Mouse (Mus musculus): ENCODE measurements at regions not wholly inside any gene's neighbourhood (a gene's known extent, or its start where the extent isn't known, plus 50 kb on each side); places are given as distances from the start of the nearest gene placed in this dataset.
"Not testable (repeated sequence)": the region's sequence is repeated elsewhere in the genome, so short reads cannot be mapped to it uniquely, and the experiment has no call there.

DNA sequence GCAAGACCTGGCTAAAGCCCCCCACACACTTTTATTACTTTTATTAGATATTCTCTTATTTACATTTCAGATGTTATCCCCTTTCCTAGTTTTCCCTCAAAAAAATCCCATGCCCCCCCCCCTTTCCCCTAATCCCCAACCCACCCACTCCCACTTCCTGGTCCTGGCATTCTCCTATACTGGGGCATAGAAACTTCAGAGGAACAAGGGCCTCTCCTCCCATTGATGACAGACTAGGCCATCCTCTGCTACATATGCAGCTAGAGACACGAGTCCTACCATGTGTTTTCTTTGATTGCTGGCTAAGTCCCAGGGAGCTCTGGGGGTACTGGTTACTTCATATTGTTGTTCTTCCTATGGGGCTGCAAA lies 116.8 kb downstream of the Rfpl4b start:
- not testable (repeated sequence) for DNase-seq

DNA sequence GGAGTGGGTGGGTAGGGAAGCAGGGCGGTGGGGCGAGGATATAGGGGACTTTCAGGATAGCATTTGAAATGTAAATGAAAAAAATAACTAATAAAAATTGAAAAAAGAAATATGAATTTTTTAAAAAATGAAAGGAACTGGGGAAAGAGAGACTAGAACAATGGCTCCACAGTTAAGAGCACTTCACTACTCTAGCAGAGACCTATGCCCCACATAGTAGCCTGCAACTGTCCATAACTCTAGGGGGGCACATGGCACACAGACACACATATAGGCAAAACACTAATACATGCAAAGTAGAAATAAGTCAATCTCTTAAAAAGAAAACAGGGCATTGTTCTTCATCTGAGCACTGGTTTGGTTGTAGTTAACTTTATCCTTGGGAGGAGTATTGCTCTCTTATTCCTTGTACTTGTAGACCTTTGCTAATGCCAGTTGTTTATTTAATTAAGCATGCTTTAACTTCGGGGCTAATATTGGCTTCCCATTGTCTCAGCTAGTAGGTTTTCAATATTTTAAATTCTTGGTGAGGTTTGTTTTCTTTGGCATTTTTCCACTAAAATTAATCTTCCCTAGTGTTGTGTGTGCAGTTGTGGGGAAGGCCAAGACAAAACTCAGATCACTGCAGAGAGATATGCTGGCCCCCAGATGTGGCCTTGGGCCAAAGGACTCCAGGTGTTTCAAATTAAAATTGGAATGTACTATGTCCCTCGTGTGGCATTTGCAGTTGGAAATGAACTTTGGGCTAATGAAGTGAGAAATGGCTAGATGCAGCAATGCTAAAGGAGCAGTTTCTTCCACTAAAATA lies 117.4 kb downstream of the Rfpl4b start:
- DNase-seq, result no peak

DNA sequence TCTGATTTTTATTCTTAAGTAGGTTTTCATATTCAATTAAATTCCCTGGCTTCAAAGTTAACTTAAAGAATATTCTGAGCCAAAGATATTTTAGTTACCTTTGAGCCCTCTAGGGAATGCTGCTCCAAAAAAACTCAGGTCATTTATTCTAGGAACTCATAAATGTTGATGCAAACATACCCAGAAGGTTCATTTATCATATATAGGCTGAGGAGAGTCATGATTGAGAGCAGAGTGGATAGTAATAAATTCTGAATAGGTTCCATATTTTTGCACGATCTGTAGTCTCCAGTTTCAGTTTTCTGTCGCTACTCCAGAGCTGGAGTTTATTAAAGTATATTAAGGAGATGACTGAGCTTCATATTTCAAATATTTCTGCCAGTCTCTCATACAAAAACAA lies 144.1 kb downstream of the Rfpl4b start:
- no peak for DNase-seq

GRCm38 (mm10) chr10:38668610-38669009 lies 153.0 kb downstream of the Rfpl4b start:
- no peak for DNase-seq

DNA sequence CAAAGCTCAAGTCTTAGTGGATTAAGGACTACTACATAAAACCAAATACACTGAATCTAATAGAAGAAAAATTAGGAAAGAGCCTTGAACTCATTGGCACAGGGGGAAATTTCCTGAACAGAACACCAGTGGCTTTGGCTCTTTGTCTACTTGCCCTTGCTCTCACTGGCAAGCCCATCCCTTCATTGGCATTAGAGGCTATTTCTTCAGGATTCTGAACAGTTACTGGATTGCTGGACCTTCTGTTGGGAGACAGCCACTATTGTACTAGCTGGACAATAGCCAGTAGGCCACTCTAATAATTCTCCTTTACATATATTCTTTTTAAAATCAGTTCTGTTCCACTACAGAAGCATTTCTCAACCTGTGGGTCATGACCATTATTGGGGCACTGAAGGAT lies 153.7 kb downstream of the Rfpl4b start:
- no peak for DNase-seq

DNA sequence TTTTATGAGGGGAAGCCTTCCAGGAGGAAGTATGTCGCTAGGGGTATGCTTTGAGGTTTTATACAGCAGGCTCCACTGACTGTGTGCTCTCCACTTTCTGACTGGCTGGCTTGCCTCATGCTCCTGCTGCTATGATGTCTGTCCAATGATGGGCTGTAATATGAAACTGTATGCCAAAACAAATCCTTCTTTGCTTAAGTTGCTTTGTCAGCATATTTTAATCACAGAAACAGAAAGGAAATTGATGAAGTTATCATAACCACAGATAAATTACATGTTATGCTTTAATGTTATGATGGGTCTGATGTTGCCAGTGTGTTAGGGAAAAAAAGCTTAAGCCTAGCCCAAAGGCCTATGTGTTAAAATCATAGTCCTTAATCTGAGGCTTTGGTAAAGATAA lies 185.9 kb downstream of the Rfpl4b start:
- no peak for DNase-seq

DNA sequence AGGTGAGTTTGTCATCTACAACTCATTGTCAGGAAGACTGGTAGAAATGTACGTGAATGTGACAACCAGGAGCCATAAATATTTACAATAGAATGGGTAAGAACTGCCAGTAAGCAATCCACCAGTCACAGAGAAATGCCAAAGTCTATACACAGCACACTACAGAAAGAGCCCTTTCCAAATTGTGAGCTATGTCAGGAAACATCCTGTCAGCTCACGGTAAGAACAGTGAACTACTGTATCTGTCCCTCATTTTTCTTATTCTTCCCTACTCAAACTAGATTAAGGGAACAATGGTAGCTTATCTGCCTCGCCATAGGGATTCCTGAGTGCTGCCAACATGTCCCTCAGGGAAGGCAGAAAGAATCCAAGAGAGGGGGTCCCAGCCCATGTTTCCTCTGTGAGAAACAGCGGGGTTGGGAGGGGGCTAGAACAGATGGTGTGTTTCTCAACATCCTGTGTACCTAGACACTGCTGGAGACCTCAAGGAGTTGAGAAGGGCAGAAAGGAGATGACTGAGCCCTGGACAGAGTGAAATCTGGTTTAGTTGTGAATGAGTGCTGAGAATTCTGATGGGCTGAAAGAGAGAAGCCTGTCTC lies 191.6 kb downstream of the Rfpl4b start:
- no peak for DNase-seq

DNA sequence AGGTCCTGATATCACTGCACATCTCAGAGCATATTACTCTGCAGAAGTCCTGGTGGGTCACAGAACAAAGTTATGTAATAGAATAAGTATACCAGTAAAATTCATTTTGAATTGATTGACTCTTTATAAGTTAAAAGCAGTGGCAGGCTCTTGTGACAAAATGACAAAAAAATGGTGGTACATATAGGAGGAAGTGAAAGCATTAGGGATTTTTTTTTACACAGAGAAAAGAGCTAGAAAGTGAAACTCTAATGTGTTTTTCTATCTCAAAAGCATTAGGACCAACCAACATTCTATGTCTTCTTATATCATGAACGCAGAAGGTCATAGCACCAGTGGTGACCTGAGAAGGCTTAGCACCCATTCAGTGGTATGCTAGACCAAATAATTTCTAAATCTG lies 198.2 kb downstream of the Rfpl4b start:
- no peak for DNase-seq

DNA sequence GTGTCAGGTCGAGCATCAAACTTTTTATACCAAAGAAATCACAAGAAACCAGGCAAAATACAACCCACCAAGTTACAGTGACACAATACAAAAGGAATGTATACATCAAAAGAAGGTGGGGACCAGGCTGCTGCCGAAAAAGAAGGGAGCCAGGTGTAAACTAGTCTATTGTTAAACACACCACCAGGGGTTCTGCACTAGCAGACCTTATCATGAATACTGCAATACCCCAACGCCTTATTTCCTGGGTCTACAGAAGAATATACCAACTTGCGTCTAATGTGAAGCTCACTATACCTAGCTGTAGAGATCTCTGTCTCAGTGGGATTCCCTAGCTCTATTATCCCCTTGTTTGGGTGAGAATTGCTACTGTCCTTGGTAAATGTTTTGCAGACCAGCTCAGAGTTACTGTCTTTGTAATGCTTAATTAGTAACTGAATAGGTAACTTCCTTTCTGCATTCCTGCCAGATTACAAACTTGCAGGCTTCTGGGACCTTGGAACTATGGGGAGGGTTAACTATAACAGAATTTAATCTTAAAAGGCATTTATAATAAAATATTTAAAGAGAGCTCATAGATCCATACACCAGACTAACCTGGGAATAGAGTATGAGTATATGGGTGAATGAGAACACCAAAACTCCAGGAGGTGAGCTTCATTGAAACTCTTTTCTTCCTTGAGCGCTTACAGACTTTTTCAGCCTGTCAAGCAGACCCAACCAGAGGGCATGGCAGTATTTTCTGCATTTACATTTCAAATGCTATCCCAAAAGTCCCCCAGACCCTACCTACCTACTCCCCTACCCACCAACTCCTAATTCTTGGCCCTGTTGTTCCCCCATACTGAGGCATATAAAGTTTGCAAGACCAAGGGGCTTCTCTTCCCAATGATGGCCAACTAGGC lies 211.7 kb downstream of the Rfpl4b start:
- no peak for DNase-seq

DNA sequence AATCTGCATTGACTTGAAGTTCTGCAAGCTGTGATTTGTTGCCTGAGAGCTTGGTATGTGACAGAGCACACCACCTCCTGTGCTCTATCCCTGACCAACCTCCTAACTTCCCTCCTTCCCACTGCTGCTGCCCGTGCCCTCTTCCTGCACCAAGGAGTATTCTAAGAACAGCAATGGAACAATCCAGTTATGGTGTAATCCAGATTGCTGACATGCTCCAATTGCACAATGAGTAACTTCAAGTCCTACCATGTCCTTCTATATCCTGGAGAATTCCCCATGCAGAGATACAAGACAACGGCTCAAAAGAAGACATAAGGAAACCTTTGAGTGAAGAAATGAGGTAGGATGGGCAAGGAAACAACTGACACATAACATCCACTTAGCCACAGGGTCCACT lies 235.5 kb downstream of the Rfpl4b start:
- DNase-seq, result no peak

- DNase-seq, result no peak
These were observed 245.9 kb downstream of the Rfpl4b start for GRCm38 (mm10) chr10:38575726-38576125.

- no peak for DNase-seq
These were observed 247.9 kb downstream of the Rfpl4b start for GRCm38 (mm10) chr10:38573728-38574127.

- DNase-seq, result no peak
These were observed 248.4 kb downstream of the Rfpl4b start for GRCm38 (mm10) chr10:38573146-38573545.

DNA sequence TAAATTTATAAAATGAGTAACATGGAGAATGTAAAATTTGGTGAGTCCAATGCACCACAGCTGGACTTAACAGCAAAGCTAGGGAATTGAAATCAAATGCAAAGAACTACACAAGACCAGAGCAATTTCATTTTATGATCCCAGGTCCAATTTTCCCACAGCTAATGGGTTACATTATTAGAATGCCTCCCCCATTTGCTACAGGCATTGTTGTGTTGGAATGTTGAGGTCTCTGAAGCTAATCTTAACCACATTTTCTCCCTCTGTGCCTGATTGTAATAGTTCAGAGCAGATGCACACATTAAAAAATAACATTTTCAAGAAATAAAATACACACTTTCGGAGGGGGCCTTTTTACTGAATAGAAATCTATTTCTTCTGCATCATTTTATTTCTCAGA lies 254.3 kb downstream of the Rfpl4b start:
- DNase-seq, result no peak

DNA sequence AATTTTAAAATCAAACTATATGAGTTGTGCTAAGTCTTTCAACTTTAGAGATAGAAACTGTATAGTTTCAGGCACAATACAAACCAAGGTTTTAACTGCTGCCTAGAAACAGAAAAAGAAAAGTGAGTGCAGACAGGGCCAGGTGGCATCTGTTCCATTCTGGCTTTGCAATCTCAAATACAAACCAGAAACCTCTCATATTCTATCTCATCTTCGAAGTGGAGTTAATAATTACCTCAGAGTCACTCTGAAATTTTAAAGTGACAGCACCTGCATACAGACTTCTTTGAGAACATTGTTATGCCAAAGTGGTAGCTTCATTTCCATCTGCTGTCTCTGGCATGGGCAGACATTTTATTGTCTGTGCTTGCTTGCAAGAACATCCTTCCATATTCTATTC lies 255.2 kb downstream of the Rfpl4b start:
- DNase-seq, result no peak

DNA sequence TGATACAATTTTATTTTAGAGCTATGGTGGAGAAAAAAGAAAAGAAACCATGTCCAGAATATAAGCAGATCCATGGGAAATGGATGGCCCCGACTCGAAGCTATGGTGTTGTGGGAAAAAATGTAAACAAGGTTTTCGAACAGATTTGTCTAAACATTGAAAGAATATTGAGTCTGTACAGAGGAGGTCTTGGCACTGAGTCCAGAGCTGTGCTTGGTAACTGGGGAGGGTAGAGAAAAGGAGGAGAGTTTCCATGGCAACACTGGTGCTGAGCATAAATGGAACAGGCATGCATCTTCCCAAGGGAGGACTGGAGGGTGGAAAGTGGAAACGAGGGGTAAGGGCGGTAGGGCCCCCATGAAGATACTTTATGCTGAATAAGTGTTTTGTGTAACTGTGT lies 266.5 kb downstream of the Rfpl4b start:
- no peak for DNase-seq

GRCm38 (mm10) chr10:38553688-38554680 lies 267.6 kb downstream of the Rfpl4b start:
- DNase-seq, result peak; percentile 1

- DNase-seq, result no peak
These were observed 268.3 kb downstream of the Rfpl4b start for GRCm38 (mm10) chr10:38553326-38553687.

DNA sequence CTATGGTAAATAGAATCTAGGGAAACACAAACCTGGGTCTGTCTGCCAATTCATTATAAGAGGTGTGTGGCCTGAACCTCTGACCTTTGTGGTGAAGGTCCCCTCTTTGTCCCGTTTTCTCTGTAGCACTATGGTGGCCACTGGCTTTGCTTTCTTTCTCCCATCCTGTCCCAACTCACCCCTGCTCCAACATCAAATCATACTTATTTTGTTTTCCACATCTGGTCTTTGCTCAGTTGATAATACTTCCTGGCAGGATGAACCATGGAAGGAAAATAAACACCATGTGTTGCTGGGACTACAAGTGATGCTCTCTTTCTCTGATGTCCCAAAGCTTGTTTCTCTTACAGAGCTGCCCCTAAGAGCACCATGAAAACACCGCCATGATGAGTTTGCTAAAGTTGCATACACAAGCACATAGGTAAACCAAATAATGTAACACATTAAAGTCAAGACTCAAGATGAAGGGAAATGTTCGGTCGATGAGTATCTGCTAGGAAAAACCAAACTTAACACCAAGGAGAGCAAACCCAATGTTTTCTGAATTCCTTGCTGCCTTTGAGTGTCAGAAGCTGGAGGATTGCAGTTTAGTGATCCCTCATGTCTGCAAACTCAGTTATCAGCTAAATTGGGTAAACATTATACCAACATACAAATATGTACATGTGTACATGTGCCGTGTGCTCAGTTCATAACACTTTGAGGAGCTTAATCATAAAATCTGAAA lies 269.1 kb downstream of the Rfpl4b start:
- no peak for DNase-seq

DNA sequence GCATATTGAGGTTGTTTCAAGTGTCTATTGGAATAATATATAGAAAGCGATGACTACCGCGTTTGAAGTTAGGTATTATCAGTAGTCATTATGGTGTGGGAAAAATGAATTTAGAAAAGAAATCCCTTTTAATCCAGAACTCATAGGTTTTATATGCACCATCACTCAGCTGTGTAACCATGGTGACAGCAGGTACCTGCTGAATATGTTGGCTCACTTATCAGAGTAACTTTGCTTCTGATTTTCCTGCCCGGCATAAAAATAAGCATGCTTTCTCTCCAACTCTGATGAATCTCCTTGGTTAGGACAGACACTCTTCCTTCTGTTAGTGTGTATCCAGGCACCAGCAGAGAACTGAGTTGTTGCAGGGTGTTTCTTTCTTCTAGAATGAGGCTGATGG lies 281.5 kb downstream of the Rfpl4b start:
- DNase-seq, result no peak

DNA sequence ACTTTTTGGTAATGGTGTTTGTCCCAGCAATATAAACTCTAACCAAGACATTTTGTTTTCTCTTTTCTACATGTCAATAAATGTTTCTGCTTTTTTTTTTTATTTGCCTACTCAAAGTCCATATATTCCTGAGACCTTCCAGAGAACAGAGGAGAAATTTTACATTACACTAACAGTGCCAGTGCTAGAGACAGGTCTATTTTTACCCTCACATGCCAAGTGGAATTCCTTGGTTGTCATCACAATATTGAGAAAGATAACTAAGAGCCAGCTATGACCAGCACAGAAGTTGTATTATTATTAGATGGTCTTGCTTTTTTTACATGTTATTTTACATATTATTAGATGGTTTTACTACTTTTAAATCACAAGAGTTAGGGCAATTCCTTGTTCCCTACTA lies 282.8 kb downstream of the Rfpl4b start:
- no peak for DNase-seq

DNA sequence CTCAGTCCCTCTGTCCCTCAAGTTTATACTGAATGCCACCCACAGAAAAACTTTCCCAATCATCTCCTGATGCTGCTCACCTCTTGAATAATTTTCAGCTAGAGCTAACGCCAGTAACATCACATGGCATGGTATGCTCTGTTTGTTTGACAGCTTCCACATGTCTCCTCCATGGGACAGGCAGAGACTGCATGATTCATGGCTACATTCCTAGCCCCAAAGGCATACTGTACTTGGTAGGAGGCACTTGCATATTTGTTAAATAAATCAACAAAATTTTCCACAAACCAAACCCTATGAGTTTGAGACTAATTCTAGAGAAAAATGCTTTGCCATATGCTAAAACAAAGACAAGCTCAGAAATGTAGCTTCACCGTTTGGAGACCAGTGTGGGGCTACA lies 304.9 kb downstream of the Rfpl4b start:
- DNase-seq, result no peak

All from adrenal gland, adult 8-10 months (tissue).